Mouse (Mus musculus) cerebellum, adult 8-10 months (tissue): ENCODE results near the gene Inpp5e.

Source experiments
- DNase-seq: peaks from one replicate; pipeline ENCODE4 v3.0.0; 2022

The Inpp5e gene

GRCm38 (mm10) chr2:26408515-26409356 lies at the start of gene Inpp5e:
Gene Inpp5e (minus strand): TSS chr2:26409203.
- DNase-seq: peak; percentile 99

- DNase-seq: no peak
These were observed 49.6 kb upstream of the Inpp5e start for GRCm38 (mm10) chr2:26458402-26459124.

- DNase-seq: peak; percentile 82
These were observed 40.4 kb upstream of the Inpp5e start for GRCm38 (mm10) chr2:26449121-26450060.

- no peak for DNase-seq
These were observed 38.4 kb upstream of the Inpp5e start for GRCm38 (mm10) chr2:26447451-26447850.

- DNase-seq: peak; percentile 34
These were observed 37.7 kb upstream of the Inpp5e start for GRCm38 (mm10) chr2:26446671-26447070.

DNA sequence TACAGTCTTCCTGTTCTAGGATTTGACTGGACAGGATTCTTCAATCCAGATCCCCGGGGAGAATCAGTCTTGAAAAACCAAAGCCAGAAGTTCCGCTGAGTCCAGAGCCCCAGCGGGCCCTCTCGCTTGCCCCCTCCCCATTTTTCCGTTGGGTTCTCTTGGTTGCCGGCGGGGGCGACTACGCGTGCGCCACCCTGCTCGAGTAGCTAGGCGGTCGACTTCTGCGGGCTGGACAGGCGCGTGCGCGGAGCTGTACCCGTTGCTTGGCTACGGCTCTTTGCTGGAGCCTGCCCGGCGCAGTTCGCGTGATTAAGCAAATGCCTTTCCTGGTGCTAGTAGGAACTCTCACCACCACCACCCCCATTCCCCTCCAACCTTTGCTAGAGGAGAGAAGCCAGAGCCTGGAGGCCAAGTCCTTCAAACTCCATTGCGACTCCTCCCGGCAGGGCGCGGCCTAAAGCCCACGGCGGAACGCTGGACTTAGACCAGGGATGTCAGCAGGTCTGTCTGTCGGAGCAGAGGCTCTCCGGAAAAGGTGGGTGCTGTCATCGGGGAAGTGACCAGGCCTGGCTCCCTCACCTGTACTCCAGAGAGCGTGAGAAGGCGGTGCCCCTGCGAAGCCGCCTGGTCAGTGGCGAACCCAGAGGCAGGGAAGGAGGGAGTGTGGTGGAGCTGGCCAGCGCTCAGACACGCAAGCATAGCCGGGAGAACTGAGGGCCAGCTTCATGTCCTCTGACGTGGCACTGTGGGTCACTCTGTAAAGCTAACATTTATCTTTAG lies 36.9 kb upstream of the Inpp5e start:
- DNase-seq: no peak

GRCm38 (mm10) chr2:26444946-26445665 lies 36.1 kb upstream of the Inpp5e start, which contains the start of gene Sec16a:
Gene Sec16a (minus strand): TSS chr2:26445216.
- peak; percentile 100 for DNase-seq

- DNase-seq: peak; percentile 24
These were observed 35.4 kb upstream of the Inpp5e start for GRCm38 (mm10) chr2:26444368-26444767.

- no peak for DNase-seq
These were observed 34.9 kb upstream of the Inpp5e start for GRCm38 (mm10) chr2:26443876-26444275.

GRCm38 (mm10) chr2:26442843-26443242 lies 33.8 kb upstream of the Inpp5e start:
- DNase-seq: no peak

DNA sequence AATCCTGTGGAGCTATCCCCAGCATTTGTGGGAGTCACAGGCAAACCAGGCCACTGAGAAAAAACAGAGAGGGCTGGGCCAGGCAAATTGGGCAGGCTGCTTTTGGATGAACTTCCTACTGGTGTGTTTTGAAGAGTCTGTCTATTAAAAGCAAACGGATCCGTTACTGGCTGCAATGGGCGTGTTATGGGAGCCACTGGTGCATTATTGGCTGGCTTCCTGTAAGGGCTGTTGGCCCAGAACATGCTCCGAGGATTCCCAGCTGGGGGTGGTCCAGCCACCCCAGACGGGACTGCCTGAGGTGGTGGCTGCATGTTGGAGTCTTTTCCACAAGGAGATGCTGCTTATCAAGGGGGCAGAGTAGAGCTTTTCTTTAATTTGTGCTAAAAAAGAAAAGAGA lies 32.7 kb upstream of the Inpp5e start:
- DNase-seq: no peak

GRCm38 (mm10) chr2:26441261-26441660 lies 32.3 kb upstream of the Inpp5e start:
- no peak for DNase-seq

DNA sequence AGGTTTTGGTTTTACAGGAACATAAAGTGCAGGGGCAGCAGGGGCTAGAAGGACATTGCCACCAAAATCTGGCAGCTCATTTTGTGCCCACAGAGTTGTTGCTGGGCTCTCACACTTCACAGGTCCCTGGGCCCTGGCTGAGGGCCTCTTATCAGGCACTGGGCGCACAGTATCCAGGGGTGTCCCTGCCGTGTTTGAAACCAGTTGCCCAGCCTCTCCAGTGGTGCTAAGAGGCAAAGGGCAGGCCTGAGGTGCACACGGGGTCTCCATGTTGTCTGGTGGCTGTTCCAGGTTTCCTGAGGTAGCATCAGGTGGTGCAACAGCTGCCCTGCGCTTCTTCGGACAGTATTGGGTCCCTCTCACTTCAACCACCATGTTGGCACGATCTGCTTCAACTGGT lies 30.7 kb upstream of the Inpp5e start:
- DNase-seq: no peak

DNA sequence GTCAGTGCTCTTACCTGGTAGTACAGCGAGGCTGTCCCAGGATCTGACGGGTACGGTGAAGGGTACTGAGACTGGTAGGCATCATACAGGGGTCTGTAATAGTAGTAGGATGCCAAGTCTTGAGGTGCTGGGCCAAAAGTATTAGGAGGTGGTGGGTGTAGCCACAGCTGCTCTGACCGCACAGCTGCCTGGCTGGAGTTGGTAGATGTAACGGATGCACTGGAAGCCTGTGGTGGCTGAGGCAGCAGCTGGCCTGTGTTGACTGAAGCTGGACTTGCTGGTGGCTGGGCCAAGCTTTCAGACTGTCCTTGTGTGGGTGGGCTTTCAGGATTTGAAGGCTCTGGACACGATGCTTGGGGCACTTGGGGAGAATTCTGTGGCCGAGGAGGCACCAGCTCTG lies 29.4 kb upstream of the Inpp5e start:
- no peak for DNase-seq

- no peak for DNase-seq
These were observed 28.2 kb upstream of the Inpp5e start for GRCm38 (mm10) chr2:26437221-26437620.

GRCm38 (mm10) chr2:26434791-26435572 lies 26.0 kb upstream of the Inpp5e start:
- DNase-seq: no peak

DNA sequence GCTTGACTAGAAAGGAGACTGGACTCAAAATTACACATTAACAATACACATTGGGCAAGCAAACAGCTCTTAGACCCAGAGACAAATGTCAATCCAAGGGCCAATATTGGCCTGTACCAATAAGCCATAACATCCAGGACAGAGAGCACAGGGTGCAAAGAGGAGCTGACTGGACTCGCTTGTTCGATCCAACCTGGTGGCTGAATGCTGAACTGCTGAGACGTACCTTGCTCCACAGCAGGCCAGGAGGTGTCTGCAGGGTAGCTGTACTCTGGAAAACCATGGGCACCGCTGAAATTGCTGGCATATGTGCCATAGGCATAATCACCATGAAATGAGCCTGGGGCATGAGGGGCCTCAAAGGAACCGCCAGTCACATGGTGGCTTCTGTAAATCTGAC lies 20.8 kb upstream of the Inpp5e start:
- DNase-seq: no peak

- no peak for DNase-seq
These were observed 15.5 kb upstream of the Inpp5e start for GRCm38 (mm10) chr2:26424541-26424940.

DNA sequence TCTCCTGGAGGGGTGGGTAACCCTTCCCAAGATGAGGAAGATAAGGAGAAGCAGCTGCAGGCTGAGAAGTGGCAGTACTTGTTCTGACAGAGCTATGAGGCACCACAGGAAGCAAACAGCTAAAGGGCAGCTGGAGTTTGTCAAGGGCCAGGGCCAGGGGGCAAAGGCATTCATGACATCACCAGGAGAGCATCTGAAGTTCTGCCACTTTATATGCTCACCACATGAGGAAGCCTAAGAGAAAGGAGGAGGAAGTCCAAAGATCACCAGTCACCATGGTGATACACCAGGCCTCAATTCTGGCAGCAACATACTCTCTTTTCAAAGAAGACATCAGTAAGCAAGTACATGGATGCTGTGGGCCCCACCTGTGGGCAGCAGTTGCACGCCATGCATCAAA lies 14.1 kb upstream of the Inpp5e start:
- no peak for DNase-seq

GRCm38 (mm10) chr2:26421969-26422368 lies 13.0 kb upstream of the Inpp5e start:
- DNase-seq: no peak

DNA sequence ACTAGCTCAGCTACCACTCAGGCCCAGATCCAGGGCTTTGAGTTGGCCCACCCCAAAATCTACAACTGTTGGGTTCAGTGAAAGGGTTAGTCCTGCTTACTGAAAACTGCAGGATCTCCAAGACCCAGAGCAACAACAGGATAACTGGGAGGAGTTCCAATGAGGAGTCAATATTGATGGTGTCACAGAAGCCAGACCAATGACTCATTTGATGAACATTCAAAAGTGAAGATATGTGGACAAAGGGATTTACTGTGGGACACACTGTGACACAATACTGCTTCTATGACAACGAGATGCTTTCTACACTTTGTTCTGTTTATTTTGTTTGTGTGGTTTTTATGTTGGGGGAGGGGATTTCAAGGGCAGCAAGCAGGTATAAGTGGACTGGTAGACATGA lies 9.1 kb upstream of the Inpp5e start:
- DNase-seq: no peak
